Mouse (Mus musculus) liver, embryonic 16.5 days (tissue): ENCODE measurements around the gene Timm13. TPM values are rescaled to one million over a fixed set of nuclear protein-coding genes. Genes with fewer than 3 reads are reported as not detected.

ENCODE experiments used
- ATAC-seq: fragments of 200-750 bp; cut with Nextera tagmentation; 2 replicates; pipeline ENCODE4 v1.8.0; 2017; ENCODE audit warnings: low read depth, mild to moderate bottlenecking, moderate number of reproducible peaks, moderate library complexity
- H3K27ac ChIP-seq: fragments of 300-500 bp; sonication (generic); 2 replicates; pipeline ENCODE4 v1.5.1; 2014; ENCODE audit warnings: mild to moderate bottlenecking, low read length
- H3K27me3 ChIP-seq: fragments of 300-500 bp; sonication (generic); 2 replicates; pipeline ENCODE4 v1.6.1; 2014; ENCODE audit warnings: low read depth, low read length, mixed read lengths; ENCODE audit not compliant: control insufficient read depth, insufficient read depth
- H3K36me3 ChIP-seq: fragments of 300-500 bp; sonication (generic); 2 replicates; pipeline ENCODE4 v1.6.1; 2014; ENCODE audit warnings: mild to moderate bottlenecking; ENCODE audit not compliant: control insufficient read depth, insufficient read depth
- H3K4me1 ChIP-seq: fragments of 300-500 bp; sonication (generic); 2 replicates; pipeline ENCODE4 v1.6.1; 2014; ENCODE audit warnings: low read depth, low read length, mixed read lengths; ENCODE audit not compliant: control insufficient read depth
- H3K4me2 ChIP-seq: fragments of 300-500 bp; sonication (generic); 2 replicates; pipeline ENCODE4 v1.6.1; 2014; ENCODE audit warnings: low read depth, low read length, mixed read lengths
- H3K4me3 ChIP-seq: fragments of 300-500 bp; sonication (generic); 2 replicates; pipeline ENCODE4 v1.5.1; 2014; ENCODE audit warnings: low read depth, mild to moderate bottlenecking, low read length
- H3K9ac ChIP-seq: fragments of 300-500 bp; sonication (generic); 2 replicates; pipeline ENCODE4 v1.6.1; 2014; ENCODE audit warnings: low read depth, low read length
- H3K9me3 ChIP-seq: fragments of 300-500 bp; sonication (generic); replicated peaks from 2 replicates; pipeline ENCODE4 v1.6.1; 2016; ENCODE audit warnings: low read length; ENCODE audit not compliant: control insufficient read depth
- WGBS: fragments of 180-500 bp; shearing (Covaris S2); extraction: QIAGEN DNeasy Blood & Tissue Kit; methylation state at CpG from one replicate; pipeline ENCODE4 v1.1.7; 2014; ENCODE audit not compliant: insufficient replicate concordance; 5-methylcytosine and 5-hydroxymethylcytosine counted together
- polyA plus RNA-seq: library from polyadenylated mRNA; unstranded; fragments of >200 nt; fragmentation: Nextera tagmentation; extraction: Ambion mirVana; gene quantifications from 2 replicates; pipeline ENCODE4 v1.2.1, GENCODE M21; 2015

The Timm13 gene
- polyA plus RNA-seq, 1 experiment from 2014 or later = 151 TPM

DNA sequence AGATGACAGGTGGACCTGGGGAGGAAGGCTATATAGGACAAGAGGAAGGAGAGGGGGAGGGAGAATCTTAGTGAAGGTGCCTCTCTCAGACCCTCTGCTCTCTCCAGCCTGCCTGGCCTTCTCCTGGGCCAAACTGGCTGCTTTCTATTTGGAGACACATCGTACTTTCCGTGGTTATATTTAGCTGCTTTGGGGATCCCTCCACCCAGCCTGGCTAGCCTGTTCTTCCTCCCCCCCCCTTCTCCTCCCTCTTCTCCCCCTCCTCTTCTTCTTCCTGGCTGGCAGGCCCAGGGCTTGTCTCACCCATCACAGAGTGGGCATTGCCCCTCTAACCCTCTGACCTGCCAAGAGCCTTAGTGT, 40.2 kb upstream of the Timm13 start:
- H3K9me3 ChIP-seq = no peaks in the 10 kb centered on the region
- H3K4me1 ChIP-seq = peaks cover 32% of the 10 kb centered on the region
- no peak overlapping the region for H3K4me2 ChIP-seq
- no peaks in the 10 kb centered on the region for H3K36me3 ChIP-seq
- ATAC-seq = no peak
- WGBS = 0% methylated on average over 2 of the region's 2 CpGs
- H3K27ac ChIP-seq = no peak overlapping the region
- peaks cover 25% of the 10 kb centered on the region for H3K27me3 ChIP-seq
- no peak overlapping the region for H3K9ac ChIP-seq
- no peak overlapping the region for H3K4me3 ChIP-seq

DNA sequence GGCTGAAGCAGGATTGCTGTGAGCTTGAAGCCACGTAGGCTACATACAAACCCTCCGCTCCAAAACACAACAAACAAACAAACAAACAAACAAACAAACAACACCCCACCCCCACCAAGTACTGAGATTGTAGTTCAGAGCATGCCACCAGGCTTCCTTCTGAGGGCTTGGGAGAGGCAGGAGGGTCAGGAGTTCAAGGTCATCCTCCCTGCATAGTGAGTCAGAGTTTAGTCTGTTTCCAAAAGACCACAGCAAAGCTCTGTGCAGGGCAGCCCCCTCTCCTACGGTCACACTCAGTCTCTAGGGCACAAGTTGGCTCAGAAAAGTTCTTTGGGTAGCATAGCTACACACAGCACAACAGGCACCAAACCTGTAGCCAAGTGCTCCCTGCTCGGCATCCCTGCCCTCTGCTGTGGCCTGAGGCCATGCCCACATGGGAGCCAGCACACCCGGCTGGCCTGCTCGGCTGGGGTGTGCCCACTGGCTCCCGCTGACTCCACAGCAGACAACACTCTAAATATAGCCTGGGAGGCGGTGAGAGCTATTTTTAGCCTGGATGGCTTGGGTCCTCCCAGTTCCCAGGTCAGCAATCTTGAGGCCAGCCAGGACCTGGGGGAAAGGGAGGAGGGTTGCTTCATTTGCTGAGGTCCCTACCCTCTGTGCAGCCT, 39.7 kb upstream of the Timm13 start:
- Histone ChIP-seq H3K36me3 (no peaks in the 10 kb centered on the region), H3K9me3 (no peaks in the 10 kb centered on the region), H3K9ac (no peak overlapping the region), H3K4me1 (peaks cover 32% of the 10 kb centered on the region), H3K4me2 (peak overlapping the region; percentile 75; the same call in 1 of the 2 replicates), H3K27me3 (peaks cover 28% of the 10 kb centered on the region), H3K4me3 (no peak overlapping the region), H3K27ac (no peak overlapping the region)
- 0 out of 2 replicates have a peak, but pooled peaks have one; percentile 16 for ATAC-seq
- 26% methylated on average over 8 of the region's 8 CpGs for WGBS

DNA sequence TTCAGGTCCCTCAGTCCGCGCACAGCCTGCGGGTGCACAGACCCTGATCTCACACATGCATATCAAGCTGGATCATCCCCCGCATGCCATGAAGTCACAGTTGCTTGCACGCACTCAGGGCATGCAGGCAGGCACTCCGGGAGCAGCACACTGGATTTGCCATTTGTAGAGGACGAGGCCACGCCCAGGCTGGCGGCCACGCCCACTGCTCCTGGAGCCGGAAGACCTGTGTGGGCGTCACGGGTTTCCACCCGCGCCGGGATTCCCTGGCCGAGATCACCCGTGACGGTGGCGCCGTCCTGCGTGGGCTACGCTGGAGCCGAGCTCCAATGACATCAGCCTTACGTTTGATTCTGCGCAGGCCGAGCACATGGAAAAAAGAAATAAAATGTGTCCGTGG, 38.9 kb upstream of the Timm13 start:
- Histone ChIP-seq H3K9ac (peak overlapping the region; percentile 17), H3K36me3 (no peaks in the 10 kb centered on the region), H3K4me1 (peaks cover 32% of the 10 kb centered on the region), H3K4me3 (peak overlapping the region; percentile 49), H3K4me2 (peak overlapping the region; percentile 75), H3K27ac (no peak overlapping the region), H3K27me3 (peaks cover 30% of the 10 kb centered on the region), H3K9me3 (no peaks in the 10 kb centered on the region)
- peak; percentile 47 for ATAC-seq
- WGBS = 4% methylated on average over 28 of the region's 28 CpGs

DNA sequence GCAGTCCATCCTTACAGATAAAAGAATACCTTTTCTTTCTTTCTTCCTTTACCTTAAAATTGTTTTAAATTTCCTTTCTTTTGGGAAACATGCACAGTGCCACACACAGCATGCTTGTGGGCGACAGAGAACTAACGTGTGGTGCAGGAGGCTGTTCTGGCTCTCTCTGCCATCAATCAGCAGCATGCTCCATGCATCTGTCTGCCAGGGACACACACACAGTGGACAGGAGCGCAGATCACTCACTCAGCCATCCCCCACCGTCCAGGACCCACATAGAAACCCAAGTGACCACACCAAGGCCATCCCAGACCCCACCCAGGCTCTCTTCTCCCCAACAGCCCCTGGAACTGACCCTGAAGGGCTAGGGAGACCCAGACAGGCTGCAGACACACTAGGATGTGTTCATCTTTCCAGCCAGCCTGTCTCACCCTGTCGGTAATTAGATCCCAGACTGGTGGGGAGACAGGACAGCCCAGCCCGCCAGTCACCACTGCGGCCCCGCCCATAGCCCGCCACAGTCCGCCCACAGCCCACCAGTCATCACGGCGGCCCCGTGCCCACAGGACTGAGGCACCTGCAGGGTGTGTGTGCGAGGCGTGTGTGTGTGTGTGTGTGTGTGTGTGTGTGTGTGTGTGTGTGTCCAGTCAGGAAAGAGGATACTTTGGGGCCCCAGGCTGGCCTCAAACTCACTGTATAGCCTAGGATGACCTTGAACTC, 38.2 kb upstream of the Timm13 start:
- Histone ChIP-seq H3K4me3 (no peak overlapping the region), H3K4me1 (peaks cover 32% of the 10 kb centered on the region), H3K27ac (no peak overlapping the region), H3K36me3 (no peaks in the 10 kb centered on the region), H3K9me3 (no peaks in the 10 kb centered on the region), H3K9ac (no peak overlapping the region), H3K27me3 (peaks cover 36% of the 10 kb centered on the region), H3K4me2 (peak overlapping the region; percentile 75; the same call in 1 of the 2 replicates)
- WGBS = 18% methylated on average over 15 of the region's 15 CpGs
- 0 out of 2 replicates have a peak, but pooled peaks have one; percentile 12 for ATAC-seq

DNA sequence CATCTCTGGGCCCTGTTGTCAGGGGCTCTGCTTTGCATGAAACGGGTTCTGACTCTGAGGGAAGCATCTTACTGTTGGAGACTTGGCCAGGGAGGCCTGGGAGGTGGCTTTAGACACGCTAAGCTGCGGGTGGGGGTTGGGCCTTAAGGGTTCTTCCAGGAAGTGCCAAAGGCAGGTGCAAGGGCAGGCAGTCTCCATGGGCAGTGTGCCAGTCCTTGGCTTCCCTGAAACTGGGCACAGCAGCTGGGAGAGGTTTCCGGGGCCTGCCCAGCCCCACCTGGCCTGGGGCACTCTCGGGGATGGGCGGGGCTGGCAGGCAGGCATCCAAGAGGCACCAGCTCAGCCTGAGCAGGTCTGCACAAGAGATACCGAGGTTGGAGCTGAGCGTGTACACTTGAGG, 36.9 kb upstream of the Timm13 start:
- ATAC-seq = no peak
- Histone ChIP-seq H3K4me2 (no peak overlapping the region), H3K9ac (no peak overlapping the region), H3K4me1 (peaks cover 39% of the 10 kb centered on the region), H3K9me3 (no peaks in the 10 kb centered on the region), H3K27me3 (peaks cover 49% of the 10 kb centered on the region), H3K36me3 (no peaks in the 10 kb centered on the region), H3K27ac (no peak overlapping the region), H3K4me3 (no peak overlapping the region)
- WGBS = 24% methylated on average over 8 of the region's 8 CpGs

DNA sequence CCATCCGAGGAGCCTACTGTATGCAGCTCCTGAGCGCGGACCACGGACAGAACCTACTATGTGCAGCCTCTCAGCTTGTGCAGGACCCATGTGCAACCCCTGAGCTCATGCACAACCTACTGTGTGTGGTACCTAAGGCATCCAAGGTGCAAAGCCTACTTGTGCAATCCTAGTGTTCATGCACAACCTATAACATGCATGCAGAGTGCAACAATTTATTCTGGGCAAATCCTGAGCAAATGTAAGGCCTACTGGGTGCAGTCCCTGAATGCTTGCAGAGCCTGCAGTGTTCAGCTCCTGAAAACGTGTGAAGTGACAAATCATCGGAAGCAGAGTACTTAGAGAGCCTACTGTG, 36.0 kb upstream of the Timm13 start:
- H3K9me3 ChIP-seq = no peaks in the 10 kb centered on the region
- no peak overlapping the region for H3K27ac ChIP-seq
- peaks cover 58% of the 10 kb centered on the region for H3K27me3 ChIP-seq
- no peak for ATAC-seq
- H3K4me2 ChIP-seq = peak overlapping the region; percentile 35; the same call in 1 of the 2 replicates
- peaks cover 47% of the 10 kb centered on the region for H3K4me1 ChIP-seq
- H3K9ac ChIP-seq = no peak overlapping the region
- 14% methylated on average over 6 of the region's 6 CpGs for WGBS
- no peaks in the 10 kb centered on the region for H3K36me3 ChIP-seq
- H3K4me3 ChIP-seq = no peak overlapping the region

DNA sequence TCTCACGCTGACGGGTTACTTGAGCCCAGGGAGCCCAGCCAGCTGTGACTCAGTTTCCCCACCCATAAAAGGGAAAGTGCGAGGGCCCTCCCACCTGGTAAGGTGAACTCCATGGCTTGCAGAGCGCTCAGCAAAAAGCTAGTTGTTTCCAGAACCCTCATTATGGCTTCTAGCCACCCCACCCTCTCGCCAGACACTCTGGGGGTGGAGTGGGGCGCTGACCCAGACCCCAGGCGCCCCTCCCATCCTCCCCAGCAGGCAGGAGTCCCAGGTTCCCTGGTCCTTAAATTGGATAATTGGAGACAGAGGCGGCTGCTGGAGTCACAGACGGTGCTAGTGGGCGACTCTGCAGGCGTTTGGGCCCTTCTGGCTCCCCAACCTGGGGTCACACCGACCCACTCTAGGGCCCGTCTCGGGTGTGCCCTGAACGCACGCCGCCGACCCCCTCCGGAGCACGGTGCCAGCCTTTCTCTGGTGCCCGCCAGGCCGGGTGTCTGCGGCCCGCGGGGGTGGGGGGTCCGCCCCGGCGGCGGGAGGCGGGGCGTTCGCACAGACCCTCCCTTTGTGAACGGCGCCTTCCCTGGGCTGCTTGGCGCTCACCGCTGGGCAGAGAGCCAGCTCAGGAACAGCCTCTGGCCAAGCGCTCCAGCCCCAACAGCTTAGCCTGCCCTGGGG, 35.5 kb upstream of the Timm13 start:
- Histone ChIP-seq H3K4me1 (peaks cover 52% of the 10 kb centered on the region), H3K27ac (no peak overlapping the region), H3K4me2 (peak overlapping the region; percentile 35), H3K36me3 (no peaks in the 10 kb centered on the region), H3K27me3 (peaks cover 63% of the 10 kb centered on the region), H3K4me3 (0 out of 2 replicates have a peak overlapping the region, but pooled peaks have one; percentile 18), H3K9me3 (no peaks in the 10 kb centered on the region), H3K9ac (no peak overlapping the region)
- peak; percentile 30; the same call in 1 of the 2 replicates for ATAC-seq
- 3% methylated on average over 37 of the region's 37 CpGs for WGBS

DNA sequence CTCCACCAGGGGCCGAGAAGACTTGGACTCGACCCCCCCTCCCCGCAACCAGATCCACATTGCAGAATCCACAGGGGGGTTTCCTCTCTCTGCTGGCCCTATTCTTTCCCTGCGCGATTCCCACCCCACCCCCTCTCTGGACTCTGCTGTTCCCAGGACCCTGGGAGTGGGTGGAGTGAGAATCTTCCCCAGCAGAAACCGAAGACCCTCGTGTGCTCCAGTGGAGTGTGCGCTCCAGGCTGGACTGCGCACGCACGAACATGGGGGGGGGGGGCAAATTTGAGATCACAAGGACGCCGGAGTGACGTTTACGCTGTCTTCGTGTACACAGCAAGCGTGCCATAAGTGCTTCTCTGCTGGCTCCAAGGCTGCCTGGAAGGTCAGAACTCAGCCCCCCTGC, 34.9 kb upstream of the Timm13 start:
- no peak overlapping the region for H3K4me2 ChIP-seq
- H3K4me3 ChIP-seq = no peak overlapping the region
- no peaks in the 10 kb centered on the region for H3K9me3 ChIP-seq
- no peaks in the 10 kb centered on the region for H3K36me3 ChIP-seq
- no peak for ATAC-seq
- 8% methylated on average over 17 of the region's 17 CpGs for WGBS
- no peak overlapping the region for H3K27ac ChIP-seq
- H3K9ac ChIP-seq = no peak overlapping the region
- peaks cover 69% of the 10 kb centered on the region for H3K27me3 ChIP-seq
- peaks cover 52% of the 10 kb centered on the region for H3K4me1 ChIP-seq

DNA sequence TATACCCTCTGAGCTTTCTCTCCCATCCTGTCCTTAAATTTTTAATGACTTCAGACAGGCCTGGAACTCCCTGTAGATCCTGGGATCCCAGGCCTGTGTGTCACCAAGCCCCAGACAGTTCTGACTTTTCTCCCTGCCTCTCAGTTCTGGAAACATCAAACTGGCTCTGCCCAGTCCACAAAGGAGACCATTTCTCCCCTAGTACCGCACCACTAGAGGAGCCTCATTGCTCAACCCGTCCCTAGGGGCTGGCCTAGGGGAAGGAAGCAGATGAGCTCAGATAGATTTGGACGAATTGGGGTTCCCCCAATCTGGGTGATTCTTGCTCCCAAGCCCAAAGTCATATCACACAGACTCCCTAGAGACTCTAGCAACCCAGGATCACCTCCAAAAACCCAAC, 34.5 kb upstream of the Timm13 start:
- peaks cover 73% of the 10 kb centered on the region for H3K27me3 ChIP-seq
- peaks cover 51% of the 10 kb centered on the region for H3K4me1 ChIP-seq
- WGBS = 9% methylated on average over 3 of the region's 3 CpGs
- H3K36me3 ChIP-seq = no peaks in the 10 kb centered on the region
- no peak overlapping the region for H3K4me3 ChIP-seq
- H3K4me2 ChIP-seq = no peak overlapping the region
- no peaks in the 10 kb centered on the region for H3K9me3 ChIP-seq
- no peak for ATAC-seq
- H3K9ac ChIP-seq = no peak overlapping the region
- H3K27ac ChIP-seq = no peak overlapping the region
